Mouse (Mus musculus) cortical plate, adult 2 months (tissue): ENCODE measurements at regions not wholly inside any gene's neighbourhood (a gene's known extent, or its start where the extent isn't known, plus 50 kb on each side); places are given as distances from the start of the nearest gene placed in this dataset.

Experiments used
- H3K27ac ChIP-seq: fragments of 200-500 bp; 2 replicates; pipeline ENCODE4 v1.5.1; 2012; ENCODE audit warnings: low read length, control low read depth, inconsistent platforms; ENCODE audit not compliant: insufficient read depth
- H3K4me1 ChIP-seq: fragments of 200-500 bp; 2 replicates; pipeline ENCODE4 v1.6.1; 2011; ENCODE audit warnings: low read length; ENCODE audit not compliant: control insufficient read depth, insufficient read depth
- H3K4me3 ChIP-seq: fragments of 200-500 bp; 2 replicates; pipeline ENCODE4 v1.5.1; 2011; ENCODE audit warnings: mild to moderate bottlenecking, low read length, control low read depth; ENCODE audit not compliant: insufficient read depth
- CTCF ChIP-seq: fragments of 200-500 bp; IDR thresholded peaks from 2 replicates; pipeline ENCODE4 v1.5.1; 2011; ENCODE audit warnings: mild to moderate bottlenecking, control low read depth, low read length; ENCODE audit not compliant: insufficient read depth; ENCODE audit errors: extremely low read depth
- POLR2A ChIP-seq: fragments of 200-500 bp; IDR thresholded peaks from 2 replicates; pipeline ENCODE4 v1.6.1; 2011; ENCODE audit warnings: mild to moderate bottlenecking, low read length, control low read depth; ENCODE audit not compliant: insufficient read depth; ENCODE audit errors: extremely low read depth

DNA sequence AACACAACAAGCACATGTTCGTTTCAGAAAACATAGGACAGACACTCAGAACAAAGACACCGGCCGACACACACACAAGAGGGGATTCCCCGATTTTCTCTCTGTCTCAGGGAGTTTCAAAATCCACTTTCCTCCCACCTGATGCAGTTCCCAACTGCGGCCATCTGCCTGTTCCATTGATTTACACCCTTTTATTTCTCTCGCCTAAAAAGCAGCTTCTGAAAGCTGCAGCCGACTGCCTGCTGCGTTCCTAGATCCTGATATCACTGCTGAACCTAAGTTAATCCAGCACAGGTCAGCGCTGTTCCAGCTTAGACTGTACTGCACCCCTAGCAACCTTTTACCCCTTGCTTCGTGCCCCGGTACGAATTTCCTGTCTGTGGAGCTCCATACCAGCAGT is 237.0 kb downstream of the Impad1 start:
- Histone ChIP-seq H3K27ac (no peak overlapping the region), H3K4me1 (no peaks in the 10 kb centered on the region), H3K4me3 (no peak overlapping the region)
- TF ChIP-seq POLR2A (no peak), CTCF (no peak)

GRCm38 (mm10) chr4:4550301-4550700 is 242.9 kb downstream of the Impad1 start:
- H3K27ac ChIP-seq: no peak overlapping the region
- H3K4me3 ChIP-seq: no peak overlapping the region
- H3K4me1 ChIP-seq: no peaks in the 10 kb centered on the region
- TF ChIP-seq CTCF (no peak), POLR2A (no peak)

- Histone ChIP-seq H3K27ac (no peak overlapping the region), H3K4me1 (no peaks in the 10 kb centered on the region), H3K4me3 (no peak overlapping the region)
- TF ChIP-seq CTCF (no peak), POLR2A (no peak)
Observed at GRCm38 (mm10) chr4:4549893-4550292, 243.3 kb downstream of the Impad1 start.

GRCm38 (mm10) chr4:4537172-4537753 is 255.9 kb downstream of the Impad1 start:
- Histone ChIP-seq H3K4me3 (no peak overlapping the region), H3K27ac (no peak overlapping the region), H3K4me1 (no peaks in the 10 kb centered on the region)
- TF ChIP-seq CTCF (no peak), POLR2A (no peak)

DNA sequence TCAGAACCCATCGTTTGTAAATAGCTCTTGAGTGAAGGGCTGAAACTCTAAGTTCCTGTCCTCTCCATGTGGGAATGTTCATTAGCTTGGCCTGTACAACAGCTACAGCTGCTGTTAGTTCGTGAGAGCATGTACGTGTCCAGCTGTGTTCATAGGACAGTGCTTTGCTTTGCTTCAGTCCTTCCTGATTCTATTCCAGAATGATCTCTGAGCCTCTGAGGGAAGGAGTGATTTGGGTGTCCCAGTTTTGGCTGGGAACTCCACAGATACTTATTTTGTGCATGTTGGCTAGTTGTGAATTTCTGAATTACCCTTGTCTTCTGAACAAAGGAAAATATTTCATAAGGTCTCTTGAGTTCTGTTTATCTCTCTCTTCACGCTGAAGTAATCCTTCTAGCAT is 261.0 kb downstream of the Impad1 start:
- no peaks in the 10 kb centered on the region for H3K4me1 ChIP-seq
- TF ChIP-seq CTCF: no peak
- no peak for TF ChIP-seq POLR2A
- H3K27ac ChIP-seq: no peak overlapping the region
- no peak overlapping the region for H3K4me3 ChIP-seq

- no peaks in the 10 kb centered on the region for H3K4me1 ChIP-seq
- TF ChIP-seq CTCF (no peak), POLR2A (no peak)
Observed at GRCm38 (mm10) chr4:4528311-4528710, 264.8 kb downstream of the Impad1 start.

DNA sequence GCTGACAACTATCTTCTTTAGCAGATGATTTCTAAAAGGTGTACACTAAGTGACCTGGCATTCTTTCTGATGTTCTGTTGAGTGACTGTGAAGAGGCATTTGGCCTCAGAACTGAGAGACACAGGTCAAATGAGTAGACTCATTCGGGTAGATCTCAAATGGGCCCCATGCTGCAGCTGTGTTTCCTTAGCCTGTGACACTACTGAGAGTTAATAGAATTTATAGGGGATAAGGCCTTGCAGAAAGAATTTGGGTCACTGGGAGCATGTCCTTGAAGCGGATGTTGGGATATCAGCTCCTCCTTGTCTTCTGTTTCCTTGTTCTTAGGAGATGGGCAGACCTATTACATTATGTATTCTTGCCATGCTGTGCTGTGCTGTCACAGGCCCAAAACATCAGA is 271.4 kb downstream of the Impad1 start:
- no peak overlapping the region for H3K27ac ChIP-seq
- no peaks in the 10 kb centered on the region for H3K4me1 ChIP-seq
- no peak overlapping the region for H3K4me3 ChIP-seq
- TF ChIP-seq POLR2A (no peak), CTCF (no peak)

More at GRCm38 (mm10) chr4:4528311-4528710, 264.8 kb downstream of the Impad1 start:
- Histone ChIP-seq H3K27ac (no peak overlapping the region), H3K4me3 (no peak overlapping the region)

GRCm38 (mm10) chr4:4518741-4519140 is 274.4 kb downstream of the Impad1 start:
- TF ChIP-seq POLR2A (no peak), CTCF (no peak)
- H3K4me1 ChIP-seq: no peaks in the 10 kb centered on the region
- H3K27ac ChIP-seq: no peak overlapping the region
- H3K4me3 ChIP-seq: no peak overlapping the region

DNA sequence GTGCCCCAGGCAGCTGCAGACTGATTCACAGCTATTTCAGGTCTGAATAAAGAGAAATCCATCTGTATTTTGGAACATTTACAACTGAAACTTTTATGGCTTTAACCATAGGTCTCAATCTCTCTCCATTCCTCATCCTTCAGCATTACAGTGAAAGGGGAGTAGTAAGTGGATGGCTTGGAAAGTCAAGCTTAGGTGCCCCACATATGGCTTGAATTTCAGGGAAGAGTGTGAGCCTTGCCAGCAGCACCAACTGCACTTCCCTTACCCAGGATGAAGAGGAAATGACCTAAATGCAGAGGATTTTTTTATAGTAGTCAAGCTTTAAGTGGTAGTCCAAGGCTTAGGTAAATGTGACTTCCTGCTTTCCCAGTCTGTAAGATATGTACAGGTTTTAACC is 279.8 kb downstream of the Impad1 start:
- no peaks in the 10 kb centered on the region for H3K4me1 ChIP-seq
- no peak for TF ChIP-seq POLR2A
- no peak for TF ChIP-seq CTCF
- H3K4me3 ChIP-seq: no peak overlapping the region
- no peak overlapping the region for H3K27ac ChIP-seq

DNA sequence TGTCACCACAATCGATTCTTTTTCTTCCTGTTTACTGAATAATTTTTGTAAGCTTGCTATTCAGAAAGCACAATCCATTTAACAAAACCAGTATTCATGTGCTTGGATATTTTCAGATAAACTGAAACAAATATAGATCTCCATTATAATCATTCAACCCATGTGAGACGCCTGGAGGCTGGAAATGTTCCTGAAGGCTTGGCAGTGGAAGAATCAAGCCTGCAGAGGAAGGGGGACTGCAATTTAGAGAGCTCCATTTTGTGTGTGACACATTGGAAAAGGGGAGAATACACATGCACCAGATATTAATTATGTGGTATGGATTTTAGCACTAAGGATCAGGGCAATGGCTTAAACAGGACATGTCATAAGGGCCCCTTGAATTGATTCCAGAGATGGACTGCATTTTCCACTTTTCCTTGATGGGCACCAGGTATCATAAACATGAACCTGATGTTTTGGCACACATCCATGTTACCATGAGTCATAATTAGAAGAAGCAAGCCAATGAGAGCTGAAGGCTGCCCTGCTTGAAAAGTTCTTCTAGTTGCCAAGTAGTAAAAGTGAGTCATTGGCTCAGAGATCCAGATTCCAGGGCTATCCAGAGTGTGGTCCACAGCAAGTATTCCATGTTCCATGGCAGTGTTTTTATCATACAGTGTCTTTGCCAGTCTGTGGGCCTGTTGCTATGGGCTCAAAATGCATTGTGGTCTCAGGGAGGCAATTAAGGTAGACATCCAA is 282.8 kb downstream of the Impad1 start:
- no peak overlapping the region for H3K27ac ChIP-seq
- H3K4me3 ChIP-seq: no peak overlapping the region
- no peaks in the 10 kb centered on the region for H3K4me1 ChIP-seq
- TF ChIP-seq CTCF (no peak), POLR2A (no peak)
